Mouse (Mus musculus) CH12.LX (cell line): ENCODE data around the gene Npas3. TPM values are rescaled to one million over a fixed set of nuclear protein-coding genes. Genes with fewer than 3 reads are reported as not detected.

Source experiments
- DNase-seq: peaks from one replicate; pipeline ENCODE4 v3.0.0-alpha.2; 2013; ENCODE audit errors: extremely low read depth
- H3K27ac ChIP-seq: 2 replicates; pipeline ENCODE4 v1.5.1; 2012; ENCODE audit warnings: low read depth, mild to moderate bottlenecking, control low read depth, moderate library complexity; ENCODE audit not compliant: insufficient read depth
- H3K27me3 ChIP-seq: replicated peaks from 2 replicates; pipeline ENCODE3; 2012; ENCODE audit warnings: inconsistent platforms
- H3K36me3 ChIP-seq, 2 experiments: replicated peaks in 1 of 2; 2 replicates each; pipeline versions ENCODE3 to v1.6.1; 2012; ENCODE audit warnings: inconsistent platforms in 1 of 2, low read length in 1 of 2, mild to moderate bottlenecking in 1 of 2, mixed read lengths in 1 of 2, moderate library complexity in 1 of 2; ENCODE audit not compliant: control insufficient read depth in 1 of 2, insufficient read depth in 1 of 2
- H3K4me1 ChIP-seq, 2 experiments: 2 replicates each; pipeline ENCODE4 v1.6.1; 2012; ENCODE audit warnings: inconsistent platforms in 1 of 2, moderate library complexity in 1 of 2; ENCODE audit not compliant: insufficient read depth in 2 of 2, control insufficient read depth in 1 of 2
- H3K4me2 ChIP-seq: 2 replicates; pipeline ENCODE4 v1.6.1; 2012; ENCODE audit warnings: low read depth, mild to moderate bottlenecking, control low read depth; ENCODE audit not compliant: poor library complexity, insufficient read depth, severe bottlenecking
- H3K4me3 ChIP-seq, 3 experiments: fragments of 150-350 bp in 1 of 3; sonication (generic) in 1 of 3; replicated peaks in 1 of 3; 2 replicates each; pipeline versions ENCODE3 to v1.5.1; 2011 to 2012; ENCODE audit warnings: low read depth in 2 of 3, low read length in 2 of 3, mild to moderate bottlenecking in 2 of 3, moderate library complexity in 2 of 3, control low read depth in 1 of 3, improper control_type of control experiment in 1 of 3, inconsistent platforms in 1 of 3, mixed read lengths in 1 of 3; ENCODE audit not compliant: poor library complexity in 1 of 3
- H3K79me2 ChIP-seq: replicated peaks from 2 replicates; pipeline ENCODE4 v1.6.1; 2012; ENCODE audit warnings: mild to moderate bottlenecking, moderate library complexity; ENCODE audit not compliant: control insufficient read depth, poor library complexity, insufficient read depth, severe bottlenecking; ENCODE audit errors: extremely low read depth
- H3K9ac ChIP-seq: 2 replicates; pipeline ENCODE4 v1.6.1; 2012; ENCODE audit warnings: low read depth, mild to moderate bottlenecking, control low read depth, moderate library complexity; ENCODE audit not compliant: insufficient read depth
- H3K9me3 ChIP-seq: replicated peaks from 2 replicates; pipeline ENCODE3; 2012; ENCODE audit warnings: low read length, inconsistent platforms, mixed read lengths
- CHD2 ChIP-seq: IDR thresholded peaks from 2 replicates; pipeline ENCODE4 v1.6.1; 2011; ENCODE audit warnings: low read length, improper control_type of control experiment
- CTCF ChIP-seq, 2 experiments: IDR thresholded peaks in 1 of 2; conservative IDR thresholded peaks in 1 of 2; 2 replicates each; pipeline ENCODE4 v1.5.1; 2011 to 2012; ENCODE audit warnings: low read depth in 2 of 2, low read length in 2 of 2, improper control_type of control experiment in 1 of 2, inconsistent platforms in 1 of 2, mild to moderate bottlenecking in 1 of 2, moderate library complexity in 1 of 2
- E2F4 ChIP-seq: IDR thresholded peaks from 2 replicates; pipeline ENCODE4 v1.6.1; 2011; ENCODE audit warnings: low read depth, low read length, improper control_type of control experiment; ENCODE audit not compliant: insufficient replicate concordance
- ELF1 ChIP-seq: IDR thresholded peaks from 2 replicates; pipeline ENCODE4 v1.6.1; 2014; ENCODE audit warnings: low read depth, mild to moderate bottlenecking, inconsistent platforms, low read length, improper control_type of control experiment
- EP300 ChIP-seq: IDR thresholded peaks from 2 replicates; pipeline ENCODE4 v1.6.1; 2011; ENCODE audit warnings: low read length, improper control_type of control experiment
- ETS1 ChIP-seq: conservative IDR thresholded peaks from 2 replicates; pipeline ENCODE4 v1.6.1; 2012; ENCODE audit warnings: low read depth, mild to moderate bottlenecking, inconsistent platforms, low read length, improper control_type of control experiment, moderate library complexity
- GABPA ChIP-seq: IDR thresholded peaks from 2 replicates; pipeline ENCODE4 v1.6.1; 2012; ENCODE audit warnings: low read depth, low read length, improper control_type of control experiment, inconsistent platforms; ENCODE audit not compliant: insufficient replicate concordance
- HCFC1 ChIP-seq: IDR thresholded peaks from 2 replicates; pipeline ENCODE4 v1.6.1; 2012; ENCODE audit warnings: low read depth, mild to moderate bottlenecking, inconsistent platforms, low read length, improper control_type of control experiment
- IRF4 ChIP-seq: IDR thresholded peaks from 2 replicates; pipeline ENCODE4 v1.6.1; 2014; ENCODE audit warnings: low read depth, mild to moderate bottlenecking, inconsistent platforms, low read length, improper control_type of control experiment
- JUND ChIP-seq: conservative IDR thresholded peaks from 2 replicates; pipeline ENCODE4 v1.6.1; 2011; ENCODE audit warnings: low read depth, low read length, improper control_type of control experiment
- KAT2A ChIP-seq: IDR thresholded peaks from 2 replicates; pipeline ENCODE4 v1.6.1; 2012; ENCODE audit warnings: low read length, improper control_type of control experiment, inconsistent platforms; ENCODE audit not compliant: insufficient replicate concordance
- MAFK ChIP-seq: IDR thresholded peaks from 2 replicates; pipeline ENCODE4 v1.6.1; 2011; ENCODE audit warnings: low read length, improper control_type of control experiment; ENCODE audit not compliant: insufficient replicate concordance
- MAX ChIP-seq: IDR thresholded peaks from 2 replicates; pipeline ENCODE4 v1.6.1; 2011; ENCODE audit warnings: low read length, improper control_type of control experiment
- MAZ ChIP-seq: IDR thresholded peaks from 2 replicates; pipeline ENCODE4 v1.6.1; 2012; ENCODE audit warnings: low read depth, mild to moderate bottlenecking, inconsistent platforms, low read length, improper control_type of control experiment, moderate library complexity
- MEF2A ChIP-seq: IDR thresholded peaks from 2 replicates; pipeline ENCODE4 v1.6.1; 2014; ENCODE audit warnings: low read depth, mild to moderate bottlenecking, inconsistent platforms, low read length, improper control_type of control experiment, borderline replicate concordance
- MXI1 ChIP-seq: IDR thresholded peaks from 2 replicates; pipeline ENCODE4 v1.6.1; 2011; ENCODE audit warnings: mild to moderate bottlenecking, low read depth, low read length, improper control_type of control experiment
- MYC ChIP-seq: IDR thresholded peaks from 2 replicates; pipeline ENCODE4 v1.6.1; 2011; ENCODE audit warnings: low read depth, mild to moderate bottlenecking, improper control_type of control experiment, low read length
- NELFE ChIP-seq: IDR thresholded peaks from 2 replicates; pipeline ENCODE4 v1.6.1; 2011; ENCODE audit warnings: low read depth, low read length, improper control_type of control experiment
- NRF1 ChIP-seq: IDR thresholded peaks from 2 replicates; pipeline ENCODE4 v1.6.1; 2014; ENCODE audit warnings: low read depth, mild to moderate bottlenecking, inconsistent platforms, low read length, improper control_type of control experiment, moderate library complexity
- POLR2A ChIP-seq: IDR thresholded peaks from 2 replicates; pipeline ENCODE4 v1.6.1; 2011; ENCODE audit warnings: low read depth, mild to moderate bottlenecking, improper control_type of control experiment, low read length
- RAD21 ChIP-seq: IDR thresholded peaks from 2 replicates; pipeline ENCODE4 v1.6.1; 2011; ENCODE audit warnings: low read depth, mild to moderate bottlenecking, low read length, improper control_type of control experiment, moderate library complexity
- RCOR1 ChIP-seq: conservative IDR thresholded peaks from 2 replicates; pipeline ENCODE4 v1.6.1; 2012; ENCODE audit warnings: low read depth, mild to moderate bottlenecking, inconsistent platforms, low read length, improper control_type of control experiment
- SMC3 ChIP-seq: IDR thresholded peaks from 2 replicates; pipeline ENCODE4 v1.6.1; 2011; ENCODE audit warnings: low read depth, low read length, improper control_type of control experiment
- TBP ChIP-seq: conservative IDR thresholded peaks from 2 replicates; pipeline ENCODE4 v1.6.1; 2011; ENCODE audit warnings: low read depth, low read length, improper control_type of control experiment
- TCF12 ChIP-seq: IDR thresholded peaks from 2 replicates; pipeline ENCODE4 v1.6.1; 2014; ENCODE audit warnings: low read depth, mild to moderate bottlenecking, inconsistent platforms, low read length, improper control_type of control experiment
- USF1 ChIP-seq: IDR thresholded peaks from 2 replicates; pipeline ENCODE4 v1.6.1; 2014; ENCODE audit warnings: low read depth, mild to moderate bottlenecking, inconsistent platforms, low read length, improper control_type of control experiment
- USF2 ChIP-seq: conservative IDR thresholded peaks from 2 replicates; pipeline ENCODE4 v1.6.1; 2011; ENCODE audit warnings: low read depth, low read length, improper control_type of control experiment
- ZKSCAN1 ChIP-seq: IDR thresholded peaks from 2 replicates; pipeline ENCODE4 v1.6.1; 2012; ENCODE audit warnings: low read depth, inconsistent platforms, low read length, improper control_type of control experiment, borderline replicate concordance
- ZMIZ1 ChIP-seq: IDR thresholded peaks from 2 replicates; pipeline ENCODE4 v1.6.1; 2012; ENCODE audit warnings: low read depth, mild to moderate bottlenecking, inconsistent platforms, low read length, improper control_type of control experiment
- ZNF384 ChIP-seq: IDR thresholded peaks from 2 replicates; pipeline ENCODE4 v1.6.1; 2012; ENCODE audit warnings: low read depth, low read length, improper control_type of control experiment, inconsistent platforms
- dilution Hi-C: fragments of 300-500 bp; cut with MboI; formaldehyde crosslinking; loops from 2 replicates; pipeline ENCODE4 v1.14.3; 2020; ENCODE audit warnings: low sequenced_read_pairs; ENCODE audit not compliant: extremely low pct_unique_long_range_greater_than_20kb, extremely low pct_ligation_motif_present
- in situ Hi-C: fragments of 300-500 bp; cut with MboI; formaldehyde crosslinking; loops from 3 replicates; pipeline ENCODE4 v1.14.3; 2019; ENCODE audit warnings: low sequenced_read_pairs, low pct_ligation_motif_present, low pct_unique_long_range_greater_than_20kb, mixed read lengths
- polyA plus RNA-seq: library from polyadenylated mRNA; unstranded; fragments of >175 nt; gene quantifications from 2 replicates; pipeline ENCODE4 v1.2.1, GENCODE M21; 2012; ENCODE audit warnings: low read depth; ENCODE audit not compliant: insufficient read length
- total RNA-seq, 2 experiments: library from RNA; depleted of rRNA; stranded (reverse); fragments of 300-350 nt in 1 of 2; fragments of >200 nt in 1 of 2; gene quantifications; 2 replicates each; pipeline ENCODE4 v1.2.3; 2012 to 2014

The Npas3 gene
- 0.71 TPM in 1 of 2 replicates, not detected in the other for total RNA-seq (2012; rRNA removed)
- total RNA-seq (2014; rRNA removed): 0.07 and 0.13 TPM in 2 replicates
- polyA plus RNA-seq: 0.13 and 0.18 TPM in 2 replicates

GRCm38 (mm10) chr12:53248101-53248727 lies at the start of gene Npas3:
TSS of gene Npas3 (plus strand) at chr12:53248677.
- no peak for DNase-seq
- peaks cover 4% of the 10 kb centered on the region for H3K9me3 ChIP-seq
- H3K4me2 ChIP-seq: no peak within 1 kb of the TSS
- no peaks in the 10 kb centered on the region for H3K79me2 ChIP-seq
- H3K27ac ChIP-seq: no peak within 1 kb of the TSS
- H3K4me3 ChIP-seq: no peak within 1 kb of the TSS
- TF ChIP-seq MYC (no peak), EP300 (no peak), MAX (no peak), ZMIZ1 (no peak), CHD2 (no peak), ETS1 (no peak), USF2 (no peak), JUND (no peak), MAZ (no peak), ZKSCAN1 (no peak), GABPA (no peak), IRF4 (no peak), ELF1 (no peak), MEF2A (no peak), SMC3 (no peak), MXI1 (no peak), MAFK (no peak), HCFC1 (no peak), KAT2A (no peak)
- TF ChIP-seq, all 38 proteins: peak for 0
- Histone ChIP-seq H3K9ac (no peak within 1 kb of the TSS), H3K36me3 (no peaks in the 10 kb centered on the region), H3K4me1 (peaks cover 0 to 13% of the 10 kb centered on the region in 2 experiments; a peak in 2 of 4 replicates), H3K27me3 (no peaks in the 10 kb centered on the region)
- dilution Hi-C loops: no loop called here
- in situ Hi-C loops: loop anchor here (25.0 kb wide), 2 partner anchors 336 to 789 kb away; no protein-coding TSS in a partner anchor

- DNase-seq: no peak
- Histone ChIP-seq H3K9ac (no peak overlapping the region), H3K4me2 (no peak overlapping the region), H3K4me1 (no peaks in the 10 kb centered on the region), H3K27me3 (no peaks in the 10 kb centered on the region), H3K79me2 (no peaks in the 10 kb centered on the region), H3K9me3 (no peaks in the 10 kb centered on the region), H3K27ac (no peak overlapping the region), H3K4me3 (no peak overlapping the region), H3K36me3 (no peaks in the 10 kb centered on the region)
- dilution Hi-C loops: no loop called here
- TF ChIP-seq TBP: no peak
- TF ChIP-seq MEF2A: no peak
- no peak for TF ChIP-seq EP300
- TF ChIP-seq E2F4: no peak
- no peak for TF ChIP-seq ZMIZ1
- TF ChIP-seq MYC: no peak
- TF ChIP-seq HCFC1: no peak
- no peak for TF ChIP-seq RCOR1
- TF ChIP-seq POLR2A: no peak
- no peak for TF ChIP-seq NELFE
- TF ChIP-seq USF1: no peak
- no peak for TF ChIP-seq RAD21
- TF ChIP-seq ZNF384: no peak
- TF ChIP-seq SMC3: no peak
- no peak for TF ChIP-seq JUND
- no peak for TF ChIP-seq IRF4
- no peak for TF ChIP-seq TCF12
- no peak for TF ChIP-seq CTCF (conservative IDR thresholded peaks at IDR 0.05 in 1 of 2, IDR thresholded peaks at IDR 0.05 in 1 of 2; ENCODE audit: low read depth in 2 of 2, low read length in 2 of 2)
- TF ChIP-seq NRF1: no peak
- in situ Hi-C loops: no loop called here
Observed at GRCm38 (mm10) chr12:53217141-53217540, 31.3 kb upstream of the Npas3 start.
